Mouse (Mus musculus) brain, embryonic 14.5 days (tissue): Measurements from ENCODE around the gene Gngt2.

Experiments
- CTCF ChIP-seq: fragments of 200-500 bp; IDR thresholded peaks from 2 replicates; pipeline ENCODE4 v1.5.1; 2012; ENCODE audit warnings: inconsistent platforms, mild to moderate bottlenecking, moderate library complexity, borderline replicate concordance; ENCODE audit not compliant: insufficient read depth, insufficient read length; ENCODE audit errors: extremely low read depth
- POLR2A ChIP-seq: fragments of 200-500 bp; IDR thresholded peaks from 2 replicates; pipeline ENCODE4 v1.6.1; 2012; ENCODE audit warnings: mild to moderate bottlenecking, inconsistent platforms, borderline replicate concordance; ENCODE audit not compliant: poor library complexity, insufficient read depth, insufficient read length, severe bottlenecking; ENCODE audit errors: extremely low read depth

DNA sequence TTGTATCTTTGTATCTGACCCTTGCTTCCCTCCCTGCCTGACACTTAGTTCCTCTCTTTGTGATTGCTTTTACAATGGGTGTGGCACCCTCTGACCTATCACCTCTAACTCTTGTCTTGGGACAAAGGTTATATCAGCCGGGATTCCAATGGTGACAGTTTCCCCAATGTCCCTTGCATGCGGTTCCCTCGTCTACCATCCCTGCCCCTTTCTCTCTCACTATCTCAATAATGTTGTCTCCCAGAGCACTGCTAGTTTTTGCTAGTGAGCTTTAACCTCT lies 9.9 kb upstream of the Gngt2 start:
- TF ChIP-seq CTCF (no peak), POLR2A (no peak)
